Mouse (Mus musculus) megakaryocyte, embryonic 14.5 days (primary cell): Measurements from ENCODE around the gene Ucn.

Experiments
- FLI1 ChIP-seq: IDR thresholded peaks from 2 replicates; pipeline ENCODE4 v1.6.1; 2012; ENCODE audit warnings: low read length, inconsistent platforms, mixed read lengths
- GATA1 ChIP-seq: IDR thresholded peaks from 3 replicates; pipeline ENCODE4 v1.6.1; 2012; ENCODE audit warnings: mixed read lengths, low read length, inconsistent platforms, borderline replicate concordance

- TF ChIP-seq GATA1 (no peak), FLI1 (no peak)
These were observed 44.4 kb downstream of the Ucn start for GRCm38 (mm10) chr5:31094100-31094798.
